Mouse (Mus musculus) forebrain, embryonic 15.5 days (tissue): ENCODE data around the gene Poc1b. TPM values are rescaled to one million over a fixed set of nuclear protein-coding genes. Genes with fewer than 3 reads are reported as not detected.

Experiments used
- ATAC-seq: fragments of 200-750 bp; cut with Nextera tagmentation; replicated peaks from 2 replicates; pipeline ENCODE4 v1.8.0; 2017; ENCODE audit warnings: mild to moderate bottlenecking, moderate TSS enrichment, moderate library complexity
- H3K27ac ChIP-seq: fragments of 300-500 bp; sonication (generic); replicated peaks from 2 replicates; pipeline ENCODE4 v1.5.1; 2015; ENCODE audit warnings: mild to moderate bottlenecking, inconsistent platforms
- H3K27me3 ChIP-seq: fragments of 300-500 bp; sonication (generic); 2 replicates; pipeline ENCODE4 v1.6.1; 2015; ENCODE audit warnings: inconsistent platforms
- H3K36me3 ChIP-seq: fragments of 300-500 bp; sonication (generic); 2 replicates; pipeline ENCODE4 v1.6.1; 2015; ENCODE audit warnings: mild to moderate bottlenecking, inconsistent platforms
- H3K4me1 ChIP-seq: fragments of 300-500 bp; sonication (generic); 2 replicates; pipeline ENCODE4 v1.6.1; 2015; ENCODE audit warnings: inconsistent platforms
- H3K4me2 ChIP-seq: fragments of 300-500 bp; sonication (generic); replicated peaks from 2 replicates; pipeline ENCODE4 v1.6.1; 2015; ENCODE audit warnings: mild to moderate bottlenecking, inconsistent platforms
- H3K4me3 ChIP-seq: fragments of 300-500 bp; sonication (generic); 2 replicates; pipeline ENCODE4 v1.5.1; 2015; ENCODE audit warnings: mild to moderate bottlenecking, inconsistent platforms
- H3K9ac ChIP-seq: fragments of 300-500 bp; sonication (generic); replicated peaks from 2 replicates; pipeline ENCODE4 v1.6.1; 2015; ENCODE audit warnings: mild to moderate bottlenecking, inconsistent platforms
- H3K9me3 ChIP-seq: fragments of 300-500 bp; sonication (generic); 2 replicates; pipeline ENCODE4 v1.6.1; 2016; ENCODE audit warnings: inconsistent platforms
- WGBS: fragments of 180-500 bp; shearing (Covaris S2); methylation state at CpG from one replicate; pipeline ENCODE4 v1.1.7; 2015; ENCODE audit warnings: mixed read lengths; 5-methylcytosine and 5-hydroxymethylcytosine counted together
- polyA plus RNA-seq: library from polyadenylated mRNA; unstranded; fragments of >200 nt; fragmentation: Nextera tagmentation; extraction: Ambion mirVana; gene quantifications from 2 replicates; pipeline ENCODE4 v1.2.1, GENCODE M21; 2015

The Poc1b gene
- polyA plus RNA-seq, 1 experiment from 2014 or later, result 16.4 TPM

- no peaks in the 10 kb centered on the region for H3K9me3 ChIP-seq
- ATAC-seq, result peak; percentile 51
- no peaks in the 10 kb centered on the region for H3K4me1 ChIP-seq
- no peaks in the 10 kb centered on the region for H3K27me3 ChIP-seq
- no peak overlapping the region for H3K4me2 ChIP-seq
- H3K4me3 ChIP-seq, result no peak overlapping the region
- WGBS, result 46% methylated on average over 13 of the region's 13 CpGs
- H3K27ac ChIP-seq, result no peak overlapping the region
- no peak overlapping the region for H3K9ac ChIP-seq
- no peaks in the 10 kb centered on the region for H3K36me3 ChIP-seq
Observed at GRCm38 (mm10) chr10:99164871-99165477, 58.1 kb downstream of the Poc1b start.

DNA sequence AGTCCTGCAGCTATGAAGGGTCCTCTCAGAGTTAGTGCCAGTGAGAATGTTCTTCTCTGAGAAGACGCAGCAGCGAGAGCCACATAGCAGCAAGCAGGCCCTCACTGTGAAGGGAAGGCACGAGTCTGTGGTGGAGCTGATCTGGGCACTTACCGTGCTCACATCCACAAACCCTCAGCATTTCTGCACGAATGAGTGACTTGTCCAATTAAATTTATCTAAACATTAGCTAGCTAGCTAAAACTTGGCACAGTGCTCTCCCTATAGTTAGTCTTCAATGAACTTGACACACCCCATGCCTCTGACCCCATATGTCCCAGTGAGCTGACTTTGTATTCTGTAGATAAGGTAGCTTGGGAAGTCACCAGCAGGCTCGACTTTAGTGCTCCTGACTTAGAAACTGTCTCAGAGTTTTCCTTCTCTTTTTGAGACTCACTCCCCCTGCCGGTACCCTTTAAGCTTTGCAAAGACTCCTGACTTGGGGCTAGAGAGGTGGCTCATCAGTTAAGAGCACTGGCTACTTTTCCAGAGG, 59.0 kb downstream of the Poc1b start:
- Histone ChIP-seq H3K4me2 (no peak overlapping the region), H3K4me3 (no peak overlapping the region), H3K27ac (no peak overlapping the region), H3K27me3 (no peaks in the 10 kb centered on the region), H3K4me1 (no peaks in the 10 kb centered on the region), H3K9me3 (no peaks in the 10 kb centered on the region), H3K36me3 (no peaks in the 10 kb centered on the region), H3K9ac (no peak overlapping the region)
- WGBS, result 77% methylated on average over 7 of the region's 7 CpGs
- no peak for ATAC-seq

- H3K27ac ChIP-seq, result no peak overlapping the region
- no peak for ATAC-seq
- H3K4me1 ChIP-seq, result no peaks in the 10 kb centered on the region
- no peaks in the 10 kb centered on the region for H3K9me3 ChIP-seq
- no peaks in the 10 kb centered on the region for H3K36me3 ChIP-seq
- 72% methylated on average over 3 of the region's 3 CpGs for WGBS
- H3K4me2 ChIP-seq, result no peak overlapping the region
- no peak overlapping the region for H3K4me3 ChIP-seq
- H3K27me3 ChIP-seq, result no peaks in the 10 kb centered on the region
- no peak overlapping the region for H3K9ac ChIP-seq
Observed at GRCm38 (mm10) chr10:99166392-99166791, 59.6 kb downstream of the Poc1b start.

DNA sequence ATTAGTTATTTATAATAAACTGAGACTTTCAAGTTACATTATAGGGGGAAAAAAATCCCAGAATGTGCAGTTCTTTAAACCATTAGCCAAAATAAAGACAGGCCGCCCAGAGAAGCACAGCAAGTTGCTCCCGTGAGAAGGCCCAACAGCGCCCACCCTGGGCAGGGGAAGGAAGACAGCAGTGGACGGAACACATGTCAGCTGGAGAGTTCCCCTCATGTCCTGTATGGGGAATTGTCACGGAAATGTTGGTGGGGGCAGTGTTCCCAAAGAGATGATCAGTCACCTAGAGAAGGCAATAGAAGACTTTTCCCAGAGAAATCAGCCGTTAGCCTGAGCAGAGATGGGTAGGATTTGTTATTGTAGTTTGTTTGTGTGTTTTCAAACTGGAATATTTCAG, 61.6 kb downstream of the Poc1b start:
- H3K9ac ChIP-seq, result no peak overlapping the region
- WGBS, result 81% methylated on average over 6 of the region's 6 CpGs
- H3K4me3 ChIP-seq, result no peak overlapping the region
- H3K27ac ChIP-seq, result no peak overlapping the region
- no peaks in the 10 kb centered on the region for H3K27me3 ChIP-seq
- no peaks in the 10 kb centered on the region for H3K9me3 ChIP-seq
- H3K36me3 ChIP-seq, result no peaks in the 10 kb centered on the region
- no peak for ATAC-seq
- H3K4me2 ChIP-seq, result no peak overlapping the region
- H3K4me1 ChIP-seq, result no peaks in the 10 kb centered on the region

GRCm38 (mm10) chr10:99168840-99169764, 62.3 kb downstream of the Poc1b start:
- no peaks in the 10 kb centered on the region for H3K36me3 ChIP-seq
- no peak overlapping the region for H3K27ac ChIP-seq
- H3K9me3 ChIP-seq, result no peaks in the 10 kb centered on the region
- ATAC-seq, result no peak
- 77% methylated on average over 11 of the region's 11 CpGs for WGBS
- H3K4me1 ChIP-seq, result no peaks in the 10 kb centered on the region
- no peak overlapping the region for H3K4me3 ChIP-seq
- H3K4me2 ChIP-seq, result no peak overlapping the region
- H3K27me3 ChIP-seq, result no peaks in the 10 kb centered on the region
- no peak overlapping the region for H3K9ac ChIP-seq

DNA sequence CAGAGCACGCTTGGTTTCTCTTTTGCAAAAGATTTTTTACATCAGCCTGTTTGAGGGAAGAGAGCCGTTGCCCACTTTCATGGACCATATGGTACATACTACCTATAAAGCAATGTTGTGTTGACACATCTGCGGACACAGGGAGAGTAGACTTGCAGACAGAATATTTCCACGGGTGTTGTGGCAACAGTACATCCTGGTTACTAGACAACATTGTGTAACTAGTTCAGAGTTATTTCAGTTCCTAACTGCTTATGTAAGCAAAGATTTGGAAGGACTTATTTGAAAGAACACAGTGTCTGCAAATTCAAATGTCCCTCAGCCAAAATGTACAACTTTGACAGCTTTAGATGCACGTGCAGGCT, 62.9 kb downstream of the Poc1b start:
- H3K4me3 ChIP-seq, result no peak overlapping the region
- ATAC-seq, result no peak

DNA sequence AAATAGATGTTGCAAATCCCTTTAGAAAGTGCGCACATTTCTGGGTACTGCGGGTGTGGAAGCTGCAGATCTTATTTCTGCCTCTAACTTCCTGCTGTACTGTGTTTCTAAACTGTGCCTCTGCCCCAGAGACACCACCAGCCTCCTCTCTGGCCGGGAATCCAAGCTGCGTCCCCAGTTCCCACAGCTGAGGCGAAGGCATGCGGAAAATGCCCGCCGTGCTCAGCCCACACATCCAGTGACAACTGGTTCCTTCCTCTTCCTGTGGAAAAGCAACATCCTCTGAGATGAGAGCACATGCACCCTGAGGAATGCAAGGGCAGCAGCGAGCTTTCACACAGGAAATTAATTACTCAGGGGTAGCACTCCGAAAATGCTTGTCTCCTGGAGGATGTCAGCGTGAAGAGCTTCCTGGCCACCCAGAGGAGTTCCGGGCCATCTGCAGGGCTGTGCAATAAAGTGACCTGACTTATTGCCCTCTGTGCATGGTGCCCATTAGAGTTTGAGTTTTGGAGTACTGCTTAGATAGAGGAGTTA, 65.2 kb downstream of the Poc1b start:
- Histone ChIP-seq H3K27me3 (no peaks in the 10 kb centered on the region), H3K36me3 (no peaks in the 10 kb centered on the region), H3K9ac (no peak overlapping the region), H3K4me1 (no peaks in the 10 kb centered on the region), H3K27ac (0 out of 2 replicates have a peak overlapping the region, but pooled peaks have one; percentile 4), H3K4me3 (no peak overlapping the region), H3K9me3 (no peaks in the 10 kb centered on the region), H3K4me2 (no peak overlapping the region)
- no peak for ATAC-seq
- 42% methylated on average over 12 of the region's 12 CpGs for WGBS

More for the DNA sequence above, 62.9 kb downstream of the Poc1b start:
- Histone ChIP-seq H3K4me1 (no peaks in the 10 kb centered on the region), H3K27ac (no peak overlapping the region), H3K27me3 (no peaks in the 10 kb centered on the region), H3K9ac (no peak overlapping the region), H3K9me3 (no peaks in the 10 kb centered on the region), H3K36me3 (no peaks in the 10 kb centered on the region), H3K4me2 (no peak overlapping the region)
- WGBS, result 85% methylated on average over 5 of the region's 5 CpGs

DNA sequence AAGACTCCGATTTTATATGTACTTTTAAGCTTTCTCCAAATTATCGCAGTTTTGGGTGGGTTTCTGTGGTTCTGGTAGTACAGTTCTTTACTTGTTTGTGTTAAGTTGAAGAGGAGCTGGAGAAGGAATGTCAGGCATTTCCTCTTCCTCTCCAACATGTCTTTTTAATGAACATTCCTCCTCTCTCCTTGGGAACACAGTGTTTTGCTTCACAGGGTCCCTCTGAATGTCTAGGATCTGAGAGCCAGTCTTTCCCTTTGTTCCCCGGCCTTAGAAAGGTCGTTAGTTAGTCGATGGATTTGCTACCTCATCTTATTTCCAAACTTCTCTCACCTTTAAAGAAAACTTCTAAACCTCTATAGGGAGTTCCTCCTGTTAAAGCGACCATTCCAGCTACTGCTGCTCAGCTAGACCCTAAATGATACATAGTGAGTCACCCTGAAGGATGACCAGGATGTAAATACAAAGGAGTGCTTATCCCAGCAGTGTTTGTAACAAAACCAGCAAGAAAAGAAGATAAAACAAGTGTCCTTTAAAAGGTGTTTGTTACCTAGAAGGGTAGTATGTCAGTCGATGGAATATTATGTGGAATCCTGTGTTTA, 66.2 kb downstream of the Poc1b start:
- Histone ChIP-seq H3K36me3 (no peaks in the 10 kb centered on the region), H3K9me3 (no peaks in the 10 kb centered on the region), H3K4me1 (no peaks in the 10 kb centered on the region), H3K4me2 (no peak overlapping the region), H3K9ac (no peak overlapping the region), H3K4me3 (no peak overlapping the region), H3K27ac (no peak overlapping the region), H3K27me3 (no peaks in the 10 kb centered on the region)
- WGBS, result 46% methylated on average over 7 of the region's 7 CpGs
- ATAC-seq, result no peak

DNA sequence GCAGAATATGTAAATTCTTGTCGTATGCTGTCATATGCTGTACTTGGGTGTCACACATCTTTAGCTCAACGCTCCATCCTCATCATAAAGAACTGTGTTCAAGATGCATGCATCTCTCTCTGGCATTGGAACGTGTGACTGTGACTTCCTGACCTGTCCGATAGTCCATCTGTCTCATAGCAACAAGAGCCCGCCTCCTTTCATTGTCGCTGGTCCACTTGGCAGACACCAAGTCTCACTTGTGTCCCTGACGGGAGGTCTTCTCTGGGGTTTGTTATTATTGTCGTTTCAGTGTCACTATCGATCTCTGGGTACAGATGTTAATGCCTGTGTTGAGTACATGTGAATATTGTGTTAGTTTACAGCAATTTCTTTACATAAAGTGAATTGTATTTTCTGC, 70.1 kb downstream of the Poc1b start:
- no peak for ATAC-seq
- H3K4me1 ChIP-seq, result no peaks in the 10 kb centered on the region
- no peaks in the 10 kb centered on the region for H3K27me3 ChIP-seq
- no peak overlapping the region for H3K9ac ChIP-seq
- no peaks in the 10 kb centered on the region for H3K36me3 ChIP-seq
- no peak overlapping the region for H3K27ac ChIP-seq
- no peak overlapping the region for H3K4me2 ChIP-seq
- WGBS, result 86% methylated on average over 9 of the region's 9 CpGs
- no peak overlapping the region for H3K4me3 ChIP-seq
- no peaks in the 10 kb centered on the region for H3K9me3 ChIP-seq

GRCm38 (mm10) chr10:99178118-99178517, 71.3 kb downstream of the Poc1b start:
- Histone ChIP-seq H3K9me3 (no peaks in the 10 kb centered on the region), H3K4me2 (no peak overlapping the region), H3K9ac (no peak overlapping the region), H3K27me3 (no peaks in the 10 kb centered on the region), H3K36me3 (no peaks in the 10 kb centered on the region), H3K4me3 (no peak overlapping the region), H3K4me1 (no peaks in the 10 kb centered on the region), H3K27ac (no peak overlapping the region)
- 97% methylated on average over 2 of the region's 2 CpGs for WGBS
- ATAC-seq, result no peak

DNA sequence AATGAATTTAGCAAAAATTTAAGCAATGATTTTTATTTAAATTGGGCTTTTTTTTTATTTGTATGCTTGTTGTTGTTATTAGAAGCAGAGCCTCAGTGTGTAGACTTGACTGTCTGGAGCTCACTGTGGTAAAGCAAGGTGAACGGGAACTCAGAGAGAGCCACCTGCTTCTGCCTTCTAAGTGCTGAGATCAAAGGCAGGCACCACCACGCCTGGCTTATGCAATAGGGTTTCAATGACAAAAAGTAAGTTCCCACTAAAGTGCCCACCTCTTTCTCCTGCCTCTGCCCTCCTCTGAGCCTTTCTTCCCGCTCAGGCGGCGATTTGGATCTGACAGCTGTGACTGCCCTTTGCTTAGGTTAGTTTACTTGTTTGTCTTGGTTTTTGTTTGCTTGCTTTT, 72.3 kb downstream of the Poc1b start:
- no peaks in the 10 kb centered on the region for H3K9me3 ChIP-seq
- 88% methylated on average over 5 of the region's 5 CpGs for WGBS
- H3K4me2 ChIP-seq, result no peak overlapping the region
- H3K9ac ChIP-seq, result no peak overlapping the region
- ATAC-seq, result no peak
- H3K27me3 ChIP-seq, result no peaks in the 10 kb centered on the region
- no peaks in the 10 kb centered on the region for H3K4me1 ChIP-seq
- no peak overlapping the region for H3K27ac ChIP-seq
- no peak overlapping the region for H3K4me3 ChIP-seq
- no peaks in the 10 kb centered on the region for H3K36me3 ChIP-seq

DNA sequence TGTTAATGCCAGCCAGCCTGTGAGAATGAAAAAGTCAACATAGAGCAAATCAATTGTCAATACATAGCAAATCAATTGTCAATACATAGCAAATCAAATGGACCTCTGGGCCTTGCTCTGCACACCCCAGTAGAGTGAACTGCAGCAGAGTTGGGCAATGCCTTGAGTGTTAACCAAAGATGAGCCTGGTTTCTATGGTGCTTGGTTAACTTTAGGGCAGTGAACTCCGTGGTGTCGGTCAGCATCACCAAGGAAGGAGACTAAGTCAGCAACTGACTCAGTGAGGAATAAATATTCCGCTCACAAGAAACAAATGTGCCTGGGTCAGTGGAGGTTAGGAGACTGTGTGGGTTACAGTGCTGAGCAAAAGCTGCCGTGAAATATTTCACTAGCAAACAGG, 72.7 kb downstream of the Poc1b start:
- ATAC-seq, result no peak

More for the DNA sequence above, 72.7 kb downstream of the Poc1b start:
- Histone ChIP-seq H3K9ac (no peak overlapping the region), H3K36me3 (no peaks in the 10 kb centered on the region), H3K27me3 (no peaks in the 10 kb centered on the region), H3K4me2 (no peak overlapping the region), H3K27ac (no peak overlapping the region), H3K4me1 (no peaks in the 10 kb centered on the region), H3K9me3 (no peaks in the 10 kb centered on the region), H3K4me3 (no peak overlapping the region)
- 94% methylated on average over 4 of the region's 4 CpGs for WGBS
